Mouse (Mus musculus) erythroblast, embryonic 14.5 days (primary cell): Measurements from ENCODE around the gene Med21. TPM values are rescaled to one million over a fixed set of nuclear protein-coding genes. Genes with fewer than 3 reads are reported as not detected.

ENCODE experiments used
- H3K27me3 ChIP-seq: 2 replicates; pipeline ENCODE4 v1.6.1; 2012; ENCODE audit warnings: inconsistent platforms; ENCODE audit not compliant: control insufficient read depth
- H3K36me3 ChIP-seq: 2 replicates; pipeline ENCODE4 v1.6.1; 2012; ENCODE audit warnings: mild to moderate bottlenecking, inconsistent platforms; ENCODE audit not compliant: control insufficient read depth
- H3K4me1 ChIP-seq: 2 replicates; pipeline ENCODE4 v1.6.1; 2012; ENCODE audit warnings: inconsistent platforms; ENCODE audit not compliant: control insufficient read depth
- H3K4me3 ChIP-seq: replicated peaks from 2 replicates; pipeline ENCODE3; 2012; ENCODE audit warnings: moderate library complexity, mild to moderate bottlenecking, inconsistent platforms
- H3K9me3 ChIP-seq: 2 replicates; pipeline ENCODE4 v1.6.1; 2012; ENCODE audit warnings: low read length, inconsistent platforms, mixed read lengths; ENCODE audit not compliant: control insufficient read depth
- GATA1 ChIP-seq: IDR thresholded peaks from 2 replicates; pipeline ENCODE4 v1.6.1; 2012; ENCODE audit warnings: low read length, inconsistent platforms, mixed read lengths
- TAL1 ChIP-seq: IDR thresholded peaks from 3 replicates; pipeline ENCODE4 v1.6.1; 2012; ENCODE audit warnings: low read length, inconsistent platforms, mixed read lengths
- polyA plus RNA-seq: library from polyadenylated mRNA; stranded (reverse); fragments of >175 nt; gene quantifications from 2 replicates; pipeline ENCODE4 v1.2.3, GENCODE M21; 2012

Med21 gene
- polyA plus RNA-seq, 1 experiment: 0.41 TPM

DNA sequence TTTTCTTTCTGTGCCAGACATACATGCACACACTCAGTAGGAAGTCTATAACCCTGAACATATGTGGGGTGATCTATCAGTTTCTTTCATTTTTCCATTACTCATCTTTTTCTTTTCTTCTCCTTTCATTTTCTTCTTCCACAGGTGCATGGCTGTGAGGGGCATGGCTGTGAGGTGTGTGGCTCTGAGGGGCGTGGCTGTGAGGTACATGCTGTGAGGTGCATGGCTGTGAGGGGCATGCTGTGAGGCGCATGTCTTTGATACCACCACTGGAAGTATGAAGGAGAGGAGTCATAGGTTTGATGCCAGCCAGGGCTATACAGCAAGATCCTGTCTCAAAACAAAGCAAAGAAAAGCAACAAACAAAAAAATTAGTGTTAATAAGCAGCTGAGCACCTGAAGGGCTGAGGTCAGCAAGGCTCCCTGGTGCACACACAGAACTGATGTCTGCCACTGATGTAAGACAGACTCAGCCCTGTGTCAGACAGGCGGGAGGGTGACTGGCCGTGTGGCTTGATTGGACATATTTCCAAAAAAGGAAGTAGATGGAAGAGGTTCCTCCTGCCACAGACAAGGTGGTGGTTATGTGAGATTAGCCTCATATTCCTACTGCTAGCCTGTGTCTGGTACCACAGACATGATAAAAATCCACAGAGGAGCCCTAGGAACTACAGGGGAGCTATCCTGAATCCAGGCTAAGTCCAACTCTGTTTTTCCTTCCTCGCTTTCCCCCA lies 44.3 kb downstream of the Med21 start:
- TF ChIP-seq GATA1 (no peak), TAL1 (no peak)
- H3K4me3 ChIP-seq: no peak overlapping the region
- peaks cover 8% of the 10 kb centered on the region for H3K4me1 ChIP-seq
- H3K9me3 ChIP-seq: no peaks in the 10 kb centered on the region
- H3K36me3 ChIP-seq: no peaks in the 10 kb centered on the region
- no peaks in the 10 kb centered on the region for H3K27me3 ChIP-seq

GRCm38 (mm10) chr6:146688010-146688409 lies 45.7 kb downstream of the Med21 start:
- H3K36me3 ChIP-seq: no peaks in the 10 kb centered on the region
- peaks cover 8% of the 10 kb centered on the region for H3K4me1 ChIP-seq
- TF ChIP-seq GATA1 (no peak), TAL1 (no peak)
- no peaks in the 10 kb centered on the region for H3K27me3 ChIP-seq
- no peak overlapping the region for H3K4me3 ChIP-seq
- no peaks in the 10 kb centered on the region for H3K9me3 ChIP-seq

DNA sequence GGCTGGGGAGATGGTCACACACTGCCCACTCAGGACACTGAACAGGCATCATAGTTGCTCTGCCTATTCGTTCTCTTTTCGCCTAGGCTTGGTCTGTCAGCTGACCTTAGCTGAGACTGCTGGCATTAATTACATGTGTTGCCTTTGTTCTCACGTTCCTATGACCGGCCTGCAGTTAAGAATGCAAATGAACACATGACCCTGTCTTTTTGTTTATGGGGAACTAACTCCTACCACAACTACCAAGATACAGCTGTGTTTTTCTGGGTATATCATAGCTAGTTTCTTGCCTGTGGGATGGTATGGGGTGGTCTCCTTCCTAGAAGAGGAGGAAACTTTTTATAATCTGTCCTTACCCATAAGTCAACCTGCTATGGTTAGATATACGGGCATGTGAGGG lies 46.5 kb downstream of the Med21 start:
- peaks cover 8% of the 10 kb centered on the region for H3K4me1 ChIP-seq
- H3K4me3 ChIP-seq: no peak overlapping the region
- no peaks in the 10 kb centered on the region for H3K27me3 ChIP-seq
- H3K36me3 ChIP-seq: no peaks in the 10 kb centered on the region
- no peaks in the 10 kb centered on the region for H3K9me3 ChIP-seq
- TF ChIP-seq GATA1 (no peak), TAL1 (no peak)

DNA sequence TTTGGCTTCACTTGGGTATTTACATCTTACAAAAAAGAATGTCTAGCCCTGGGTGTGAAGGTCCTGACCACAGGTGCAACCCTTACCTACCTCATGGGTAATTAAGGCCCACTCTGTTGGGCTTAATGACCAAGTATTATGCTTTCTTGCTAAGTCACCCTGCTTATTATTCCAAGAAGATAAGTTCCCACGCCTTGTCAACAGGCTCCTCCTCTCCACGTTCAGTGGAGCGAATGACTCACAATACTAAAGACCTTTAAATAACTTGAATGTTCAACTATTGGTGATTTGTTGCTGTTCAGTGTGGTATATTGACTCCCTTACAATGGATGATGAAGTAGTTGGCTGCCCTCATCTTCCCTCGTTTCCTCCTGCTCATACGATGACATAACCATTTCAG lies 55.4 kb downstream of the Med21 start:
- Histone ChIP-seq H3K36me3 (no peaks in the 10 kb centered on the region), H3K4me1 (no peaks in the 10 kb centered on the region), H3K9me3 (no peaks in the 10 kb centered on the region), H3K27me3 (no peaks in the 10 kb centered on the region), H3K4me3 (no peak overlapping the region)
- TF ChIP-seq TAL1 (no peak), GATA1 (no peak)

DNA sequence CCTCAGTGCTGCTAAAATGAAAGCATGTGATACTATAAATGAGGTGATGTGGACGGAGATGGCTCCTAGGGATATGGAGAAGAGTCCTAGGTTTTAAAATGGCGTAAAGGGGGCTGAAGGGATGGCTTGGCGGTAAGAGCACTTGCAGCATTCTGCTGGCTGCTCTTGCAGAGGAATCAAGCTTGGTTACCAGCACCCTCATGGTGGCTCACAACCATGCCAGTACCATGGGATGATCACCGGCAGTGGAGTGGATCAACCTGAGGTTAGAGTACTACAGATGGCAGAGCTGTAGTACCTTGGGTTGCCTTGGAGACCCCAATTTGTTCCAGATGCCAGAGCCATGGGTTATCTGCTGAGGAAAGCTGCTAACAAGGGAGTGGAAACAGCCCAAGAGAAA lies 56.0 kb downstream of the Med21 start:
- H3K4me3 ChIP-seq: no peak overlapping the region
- H3K27me3 ChIP-seq: no peaks in the 10 kb centered on the region
- H3K36me3 ChIP-seq: no peaks in the 10 kb centered on the region
- no peaks in the 10 kb centered on the region for H3K9me3 ChIP-seq
- TF ChIP-seq TAL1 (no peak), GATA1 (no peak)
- H3K4me1 ChIP-seq: no peaks in the 10 kb centered on the region

Other genes starting within 250 kb of the Med21 start
- 0.14 and 0.17 TPM in 2 replicates for gene Itpr2, start 140.3 kb upstream of the Med21 start, polyA plus RNA-seq
- 10.3 and 11.5 TPM in 2 replicates for gene Fgfr1op2, start 65.3 kb upstream of the Med21 start, polyA plus RNA-seq
- 3.6 and 4.0 TPM in 2 replicates for gene Ints13, start 64.7 kb upstream of the Med21 start, polyA plus RNA-seq
- 0.41 and 0.97 TPM in 2 replicates for gene Tm7sf3, start 277 bp downstream of the Med21 start, polyA plus RNA-seq
- 0.07 and 0.09 TPM in 2 replicates for gene Stk38l, start 82.4 kb downstream of the Med21 start, polyA plus RNA-seq
- gene Arntl2, start 153.5 kb downstream of the Med21 start, polyA plus RNA-seq: not detected in 2 replicates
- not detected in 2 replicates for gene Smco2, start 207.6 kb downstream of the Med21 start, polyA plus RNA-seq
- gene Ppfibp1, start 245.9 kb downstream of the Med21 start, polyA plus RNA-seq: 0.02 TPM in 1 of 2 replicates, not detected in the other